Mouse (Mus musculus): ENCODE measurements at regions not wholly inside any gene's neighbourhood (a gene's known extent, or its start where the extent isn't known, plus 50 kb on each side); places are given as distances from the start of the nearest gene placed in this dataset.

DNA sequence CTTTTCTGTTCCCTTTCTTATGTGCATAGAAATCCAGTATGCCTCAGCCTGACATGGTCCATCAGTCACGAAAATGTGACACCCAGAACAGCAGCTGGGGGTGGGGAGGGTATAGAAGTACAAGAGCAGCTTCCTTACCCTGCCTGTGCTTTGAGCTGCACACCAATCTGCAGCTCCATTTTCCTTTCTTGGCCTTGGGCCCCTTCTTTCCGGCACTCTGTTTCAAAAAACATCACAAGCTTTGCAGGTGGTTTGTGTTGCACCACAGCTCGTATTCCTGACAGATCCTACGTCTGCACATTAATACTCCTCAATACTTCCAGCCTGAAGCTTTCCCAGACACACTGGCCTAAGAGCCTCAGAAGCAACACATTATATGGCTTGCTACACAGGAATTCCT, 138.1 kb upstream of the Nt5c1b start:
- no peak for DNase-seq (ENCODE audit: low read depth)

DNA sequence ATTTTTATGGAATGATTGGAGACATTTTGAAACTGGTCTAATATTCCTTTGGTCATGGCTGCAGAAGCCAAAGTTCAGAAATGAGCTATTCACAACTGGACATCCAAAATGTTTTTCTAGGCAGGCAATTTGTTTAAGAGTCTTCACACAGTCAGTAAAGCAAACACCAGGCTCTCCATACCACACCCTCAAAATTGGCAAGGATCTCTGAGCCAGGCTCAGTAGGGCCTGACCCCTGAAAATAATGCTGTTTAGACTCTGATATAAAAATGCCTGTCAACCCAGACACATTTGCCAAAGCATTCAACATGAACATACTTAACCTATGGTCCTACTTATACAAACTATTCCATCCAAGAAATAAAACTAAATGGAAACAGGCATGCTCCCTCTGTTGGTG, 121.7 kb upstream of the Nt5c1b start:
- DNase-seq (ENCODE audit: low read depth), result no peak

DNA sequence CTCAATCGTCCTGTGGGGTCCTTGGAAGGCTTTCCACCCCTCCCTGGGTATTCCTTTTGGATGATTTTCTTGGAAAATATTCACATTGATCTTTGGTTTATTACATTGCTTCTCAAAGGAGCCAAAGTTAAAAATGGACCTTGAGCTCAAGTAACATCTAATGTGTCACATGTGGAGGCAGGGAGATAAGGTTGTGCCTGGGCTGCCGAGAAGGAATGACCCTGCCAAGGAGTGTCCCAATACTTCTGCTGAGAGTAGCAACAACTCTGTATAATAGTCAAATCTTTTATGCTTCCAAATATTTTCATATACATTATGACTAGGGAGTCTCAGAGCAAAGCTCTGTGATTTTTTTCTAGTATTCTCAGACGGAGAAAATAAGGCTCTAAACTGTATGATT, 113.4 kb upstream of the Nt5c1b start:
- no peak for DNase-seq (ENCODE audit: low read depth)

DNA sequence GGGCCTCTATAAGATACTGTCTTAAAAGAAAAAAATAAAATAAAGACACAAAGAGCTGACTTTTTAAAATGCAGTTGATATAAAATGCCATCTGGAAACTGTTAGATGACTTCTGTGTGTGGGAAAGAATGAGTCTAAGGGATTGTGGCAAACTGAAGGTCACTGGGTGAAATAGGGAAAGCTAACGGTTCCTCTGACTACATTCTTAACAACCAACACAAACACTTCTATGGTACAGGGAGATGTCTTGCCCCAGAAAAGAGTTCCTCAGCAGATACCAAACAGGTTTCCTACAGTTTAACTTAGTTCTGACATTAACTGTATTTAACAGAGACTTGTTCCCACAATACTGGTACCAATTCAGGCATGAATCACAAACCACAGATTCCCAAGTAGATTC, 103.6 kb upstream of the Nt5c1b start:
- DNase-seq (ENCODE audit: low read depth), result no peak

DNA sequence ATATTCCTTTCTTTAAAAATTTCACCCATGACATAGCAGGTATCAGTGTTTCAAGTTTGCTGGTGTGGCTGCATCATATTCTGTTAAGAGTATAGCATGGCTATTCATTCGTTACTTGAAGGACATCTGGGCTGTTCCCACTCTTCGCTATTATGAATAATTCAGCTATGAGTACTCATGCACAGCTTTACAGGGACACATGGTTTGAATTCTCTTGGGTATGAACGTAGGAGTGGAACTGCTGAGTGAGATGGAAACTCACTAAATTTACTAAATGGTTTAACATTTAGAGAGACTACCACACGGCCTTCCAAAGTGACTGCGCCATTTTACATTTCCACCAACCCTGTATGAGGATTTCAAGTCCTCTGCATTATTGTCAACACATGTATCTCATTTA, 97.7 kb upstream of the Nt5c1b start:
- no peak for DNase-seq (ENCODE audit: low read depth)

DNA sequence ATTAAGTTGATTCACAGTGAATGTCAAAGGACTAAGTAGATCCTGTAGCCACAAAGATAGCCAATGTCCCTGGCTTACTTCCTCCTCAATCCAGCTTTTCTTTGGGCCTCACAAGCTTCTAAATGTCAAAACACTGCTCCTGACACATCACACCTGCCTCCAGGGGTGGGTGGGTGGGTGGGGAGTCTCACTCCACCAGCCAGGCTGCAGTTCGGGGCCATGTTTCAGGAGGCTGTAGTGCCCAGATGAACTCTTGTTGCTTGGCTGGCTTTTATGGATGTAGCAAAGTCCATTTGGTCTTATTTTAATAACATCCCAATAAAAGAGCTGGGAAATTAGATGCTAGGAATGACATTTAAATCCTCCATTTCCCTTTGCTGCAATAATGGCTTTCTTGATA, 94.5 kb upstream of the Nt5c1b start:
- no peak for DNase-seq (ENCODE audit: low read depth)

DNA sequence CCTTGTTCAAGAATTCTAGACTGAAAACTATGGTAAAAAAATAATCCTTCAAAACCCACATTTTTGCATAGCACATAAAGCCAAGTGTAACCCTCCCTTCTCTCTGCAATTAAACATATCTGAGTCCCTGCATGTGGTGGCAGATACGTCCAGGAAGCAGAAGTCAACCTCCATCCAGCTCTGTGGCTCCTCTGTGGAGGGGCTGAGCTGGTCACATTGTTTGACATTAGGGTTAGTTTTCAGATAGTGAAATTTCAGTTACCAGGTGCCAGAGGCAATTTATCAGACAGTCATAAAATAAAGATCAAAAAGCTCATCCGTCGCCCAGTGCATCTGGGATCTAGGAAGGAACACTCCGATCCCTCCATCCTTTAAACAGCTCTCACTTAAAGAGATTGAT, 77.1 kb upstream of the Nt5c1b start:
- no peak for DNase-seq (ENCODE audit: low read depth)

DNA sequence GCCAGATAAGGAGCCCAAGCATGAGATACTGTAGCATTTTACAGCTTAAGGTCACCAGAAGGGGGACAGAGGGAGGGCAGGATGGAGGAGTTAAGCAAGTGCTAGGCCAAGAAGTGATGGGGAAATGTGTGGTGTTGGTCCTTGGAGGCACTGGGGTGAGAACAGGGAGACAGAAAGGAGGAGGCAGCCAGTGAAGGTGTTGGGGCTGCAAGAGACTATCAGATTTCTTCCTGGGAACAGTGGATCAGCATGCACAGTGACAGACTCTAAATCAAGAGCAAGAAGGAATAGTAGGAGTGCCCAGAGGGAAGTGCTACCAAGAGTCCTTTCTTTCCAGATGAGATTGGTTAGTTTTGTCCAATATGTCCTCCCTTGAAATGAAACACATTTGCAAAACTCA, 63.8 kb upstream of the Nt5c1b start:
- no peak for DNase-seq (ENCODE audit: low read depth)
